Mouse (Mus musculus) fat pad, adult 2 months (tissue): Measurements from ENCODE around the gene Wdr20.
"Not testable (repeated sequence)": the region's sequence is repeated elsewhere in the genome, so short reads cannot be mapped to it uniquely, and the experiment has no call there.

Source experiments
- DNase-seq: peaks from one replicate; pipeline ENCODE4 v3.0.0-alpha.2; 2011; ENCODE audit warnings: low read depth, low spot score; ENCODE audit errors: extremely low read depth

Wdr20 gene

DNA sequence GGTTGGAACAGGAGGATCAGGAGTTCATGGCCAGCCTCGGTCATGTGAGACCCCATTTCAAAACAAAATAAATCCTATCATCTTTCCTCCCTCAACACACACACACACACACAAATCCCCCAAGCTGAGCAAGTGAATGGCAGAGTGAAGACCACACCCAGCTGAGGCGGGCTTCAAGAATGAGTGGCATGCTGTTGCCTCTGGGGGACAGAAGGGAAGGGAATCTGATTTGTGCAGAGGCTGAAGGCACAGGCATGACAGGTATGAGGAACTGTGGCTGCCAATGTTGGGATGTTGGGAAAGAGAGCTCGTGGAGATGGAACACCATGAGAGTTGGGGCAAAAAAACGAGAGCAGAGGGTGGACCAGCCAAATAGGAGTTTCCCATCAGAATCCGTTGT is 26.5 kb upstream of the Wdr20 start:
- no peak for DNase-seq

- no peak for DNase-seq
These were observed 24.0 kb upstream of the Wdr20 start for GRCm38 (mm10) chr12:110713784-110714183.

GRCm38 (mm10) chr12:110714215-110714614 is 23.5 kb upstream of the Wdr20 start:
- no peak for DNase-seq

GRCm38 (mm10) chr12:110716004-110716403 is 21.7 kb upstream of the Wdr20 start:
- no peak for DNase-seq

DNA sequence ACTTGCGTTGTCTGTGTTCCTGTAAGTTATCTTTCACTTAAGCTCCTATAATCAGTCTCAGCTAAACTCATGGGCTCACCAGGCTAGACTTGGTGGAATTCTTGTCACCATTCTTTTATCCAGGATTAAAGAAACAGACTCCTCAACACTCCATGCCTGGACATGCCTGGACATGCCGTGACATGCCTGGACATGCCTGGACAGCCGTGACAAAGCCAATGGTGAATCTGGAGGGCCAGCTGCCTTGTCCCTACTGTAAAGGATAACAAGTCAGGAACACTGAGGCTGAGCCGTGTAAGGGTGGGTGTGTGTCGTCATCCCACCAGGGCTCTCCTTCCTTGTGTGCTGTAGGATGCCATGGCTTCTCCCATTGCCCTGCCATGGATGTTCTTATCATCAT is 12.7 kb upstream of the Wdr20 start:
- DNase-seq, result no peak

DNA sequence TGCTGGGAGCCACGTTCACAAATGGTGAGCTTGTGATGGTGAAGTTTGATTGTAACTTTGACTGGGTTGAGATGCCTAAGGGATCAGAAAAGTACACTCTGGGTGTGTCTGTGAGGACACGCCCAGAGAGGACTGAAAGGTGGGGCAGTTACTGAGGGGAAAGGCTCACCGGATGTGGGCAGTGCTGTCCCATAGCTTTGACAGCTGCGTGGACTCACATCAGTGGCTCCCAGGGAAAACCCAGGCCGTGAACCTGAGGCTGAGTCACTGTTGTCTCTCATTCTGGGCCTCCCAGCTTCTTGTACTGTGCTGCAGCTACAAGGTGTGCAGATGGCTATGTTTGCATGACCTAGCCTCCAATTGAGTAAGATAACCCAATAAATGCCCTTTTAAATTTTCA is 12.3 kb upstream of the Wdr20 start:
- DNase-seq, result no peak

GRCm38 (mm10) chr12:110726428-110726827 is 11.3 kb upstream of the Wdr20 start:
- no peak for DNase-seq

- DNase-seq, result not testable (repeated sequence)
These were observed 4.5 kb upstream of the Wdr20 start for GRCm38 (mm10) chr12:110733254-110733653.

- DNase-seq, result no peak
These were observed 1.1 kb upstream of the Wdr20 start for GRCm38 (mm10) chr12:110736641-110737040.

- no peak for DNase-seq
These were observed 596 bp downstream of the Wdr20 start for GRCm38 (mm10) chr12:110738158-110738921.

- no peak for DNase-seq
These were observed 13.2 kb downstream of the Wdr20 start for GRCm38 (mm10) chr12:110750770-110751439.

GRCm38 (mm10) chr12:110752703-110753102 is 15.0 kb downstream of the Wdr20 start:
- DNase-seq, result no peak

GRCm38 (mm10) chr12:110753976-110754375 is 16.2 kb downstream of the Wdr20 start:
- no peak for DNase-seq

GRCm38 (mm10) chr12:110757161-110757560 is 19.4 kb downstream of the Wdr20 start:
- no peak for DNase-seq

GRCm38 (mm10) chr12:110758932-110759331 is 21.2 kb downstream of the Wdr20 start:
- no peak for DNase-seq

DNA sequence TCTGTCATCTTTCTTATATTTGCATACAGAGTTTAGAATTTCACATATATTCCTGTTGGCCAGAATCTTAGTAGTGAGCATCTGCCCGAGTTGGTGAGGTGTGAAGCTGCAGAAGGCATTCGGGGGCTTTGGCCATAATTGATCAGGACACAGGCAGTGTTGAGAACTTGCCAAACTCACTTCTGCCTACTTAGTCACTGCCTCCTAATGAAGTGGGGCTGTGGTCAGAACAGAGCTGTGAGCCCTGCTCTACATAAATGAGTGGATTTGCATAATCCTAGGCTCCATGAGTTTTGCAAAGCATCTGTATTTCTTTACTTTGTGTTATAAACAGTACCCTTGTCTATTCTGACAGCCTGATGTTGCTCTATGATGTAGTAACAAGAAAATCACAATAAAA is 24.6 kb downstream of the Wdr20 start:
- DNase-seq, result no peak

DNA sequence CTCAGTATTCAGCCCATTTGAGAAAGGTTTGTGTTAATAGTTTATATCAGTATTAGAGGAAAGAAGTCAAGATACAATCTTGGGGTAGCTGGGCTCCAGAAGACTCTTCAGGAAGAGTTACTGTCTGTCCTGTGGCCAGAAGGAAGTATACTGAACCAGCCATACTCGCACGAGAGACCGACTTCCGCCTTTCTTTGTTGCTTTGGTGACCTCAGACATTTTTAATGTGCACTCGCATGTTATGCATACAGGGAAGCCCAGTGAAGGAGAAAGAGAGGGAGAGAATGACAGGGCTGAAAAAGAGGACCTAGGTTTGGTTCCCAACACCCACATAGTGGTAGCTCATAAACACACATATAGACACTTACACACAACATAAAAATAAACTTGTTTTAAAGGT is 26.8 kb downstream of the Wdr20 start:
- DNase-seq, result no peak

DNA sequence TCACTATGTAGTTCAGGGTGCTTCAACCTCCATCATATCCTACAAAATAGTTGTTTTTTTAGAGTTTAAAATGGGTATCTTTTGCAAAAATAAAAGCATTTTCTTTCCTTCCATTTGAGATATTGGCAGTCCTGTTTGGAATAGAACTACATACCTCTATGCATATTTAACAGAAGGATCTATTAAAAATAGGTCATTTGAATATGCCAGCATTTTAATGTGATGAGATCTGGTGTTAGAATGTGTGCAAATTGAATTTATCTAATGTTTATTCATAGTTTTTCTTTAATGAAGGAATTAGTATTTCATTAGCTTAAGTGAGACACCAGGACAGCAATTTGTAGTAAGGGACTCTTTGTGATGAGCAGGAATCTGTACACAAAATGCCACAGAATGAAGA is 30.8 kb downstream of the Wdr20 start:
- no peak for DNase-seq

- no peak for DNase-seq
These were observed 32.0 kb downstream of the Wdr20 start for GRCm38 (mm10) chr12:110769660-110770297.

GRCm38 (mm10) chr12:110770479-110771247 is 32.9 kb downstream of the Wdr20 start:
- no peak for DNase-seq

DNA sequence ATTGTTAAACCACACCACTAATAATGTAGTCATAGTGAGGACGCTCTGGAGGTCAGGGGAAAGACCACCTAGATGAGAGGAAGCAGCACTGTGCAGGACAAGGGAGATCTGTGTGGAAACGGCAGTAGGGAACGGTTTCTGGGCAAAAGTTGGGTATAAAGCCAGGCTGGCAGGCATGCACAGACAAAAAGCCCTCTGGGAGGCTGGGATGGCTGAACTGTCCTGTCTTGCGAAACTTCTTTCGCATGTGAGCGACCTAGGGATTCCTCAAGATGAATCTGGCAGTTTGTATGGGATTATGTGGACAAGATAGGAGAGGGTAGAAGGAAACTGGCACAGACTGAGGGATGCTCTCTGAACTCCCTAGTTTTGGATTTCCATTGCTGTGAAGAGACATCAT is 34.2 kb downstream of the Wdr20 start:
- DNase-seq, result peak; percentile 23
